ENCODE assay signal across 9 mouse cellular contexts in genomic region chr15:8716330-8716964, GRCm38 (mm10). TPM values are rescaled to one million over a fixed set of nuclear protein-coding genes. Genes with fewer than 3 reads are reported as not detected.
DNase-seq lines count a peak whose midpoint lies in the region; ATAC-seq lines count a peak whose summit lies in the region.
"Had no signal": no experiment of that assay in that cellular context is flagged by ENCODE, and none has a peak within 500 bp of the region (broad histone marks: within the 10 kb centered on the region; RNA-seq: fewer than 3 reads in every experiment).

No protein-coding gene starts in this region.

- H3K4me1 ChIP-seq in heart, embryonic 13.5 days = peaks cover 5% of the 10 kb centered on the region
- H3K4me1 ChIP-seq in hindbrain, embryonic 10.5 days (replicated peaks) = peaks cover 19% of the 10 kb centered on the region
- peaks cover 14% of the 10 kb centered on the region for H3K4me1 ChIP-seq in midbrain, embryonic 10.5 days

- WGBS in heart, embryonic 13.5 days = 29% methylated on average over 12 of the region's 12 CpGs
- 15% methylated on average over 12 of the region's 12 CpGs for WGBS in hindbrain, embryonic 10.5 days
- WGBS in midbrain, embryonic 10.5 days = 18% methylated on average over 12 of the region's 12 CpGs

- DNase-seq in heart, adult 11 months = no peak
- DNase-seq in ES-CJ7 (ENCODE audit: low read depth, low spot score) = peak; percentile 71
- DNase-seq in hindbrain, embryonic 10.5 days (ENCODE audit: low spot score) = peak; percentile 20
- DNase-seq in midbrain, embryonic 10.5 days (ENCODE audit: low spot score) = no peak
- no peak for DNase-seq in ovary, postnatal 10 days (ENCODE audit: low spot score)
- no peak for DNase-seq in adrenal gland, postnatal 4 days (ENCODE audit: low spot score in 2 of 2)

- no peaks in the 10 kb centered on the region for H3K27me3 ChIP-seq in heart, embryonic 13.5 days (replicated peaks)
- peaks cover 4% of the 10 kb centered on the region; the same call in 1 of the 2 replicates for H3K27me3 ChIP-seq in hindbrain, embryonic 10.5 days (ENCODE audit: insufficient read depth, poor library complexity, severe bottlenecking)
- H3K27me3 ChIP-seq in midbrain, embryonic 10.5 days (ENCODE audit: low read depth, poor library complexity, severe bottlenecking) = peaks cover 14% of the 10 kb centered on the region

- no peak overlapping the region for H3K27ac ChIP-seq in heart, embryonic 13.5 days (replicated peaks)
- H3K27ac ChIP-seq in hindbrain, embryonic 10.5 days = peak overlapping the region; percentile 59; the same call in 1 of the 2 replicates
- peak overlapping the region; percentile 46; the same call in 1 of the 2 replicates for H3K27ac ChIP-seq in midbrain, embryonic 10.5 days (replicated peaks)

- H3K9ac ChIP-seq in heart, embryonic 13.5 days = no peak overlapping the region

- no peaks in the 10 kb centered on the region for H3K9me3 ChIP-seq in heart, embryonic 13.5 days
- no peaks in the 10 kb centered on the region for H3K9me3 ChIP-seq in hindbrain, embryonic 10.5 days
- no peaks in the 10 kb centered on the region for H3K9me3 ChIP-seq in midbrain, embryonic 10.5 days (replicated peaks)

- H3K4me2 ChIP-seq in heart, embryonic 13.5 days = peak overlapping the region; percentile 47

- H3K36me3 ChIP-seq in heart, embryonic 13.5 days = no peaks in the 10 kb centered on the region
- no peaks in the 10 kb centered on the region for H3K36me3 ChIP-seq in hindbrain, embryonic 10.5 days
- no peaks in the 10 kb centered on the region for H3K36me3 ChIP-seq in midbrain, embryonic 10.5 days

- no peak for ATAC-seq in heart, embryonic 13.5 days (ENCODE audit: extremely low read depth, insufficient number of reproducible peaks, low FRiP score, low TSS enrichment)
- no peak for ATAC-seq in monocyte, adult 5-6 weeks (replicated peaks; ENCODE audit: insufficient number of reproducible peaks, low FRiP score, low TSS enrichment, poor library complexity, severe bottlenecking)

- H3K4me3 ChIP-seq in heart, embryonic 13.5 days = no peak overlapping the region
- peak overlapping the region; percentile 29 for H3K4me3 ChIP-seq in hindbrain, embryonic 10.5 days
- H3K4me3 ChIP-seq in midbrain, embryonic 10.5 days = peak overlapping the region; percentile 27; the same call in 1 of the 2 replicates

RNA-seq across cellular contexts. Expression of gene Slc1a3, which starts 5.9 kb away (rescaled TPM):
- polyA plus RNA-seq in heart, embryonic 13.5 days (2015; fragmentation: Nextera tagmentation; extraction: Ambion mirVana) = 12.7 and 14.8 TPM in 2 replicates
- 26.1 and 28.2 TPM in 2 replicates for polyA plus RNA-seq in hindbrain, embryonic 10.5 days (2016; fragmentation: Nextera tagmentation; extraction: Ambion mirVana)
- 23.5 and 30.2 TPM in 2 replicates for polyA plus RNA-seq in midbrain, embryonic 10.5 days (2016; fragmentation: Nextera tagmentation; extraction: Ambion mirVana)
- total RNA-seq in adrenal gland, postnatal 4 days (2021) = 10 to 100 TPM in 1 of 2 experiments, 1 to 10 TPM in 1; 8.1 to 11.4 TPM
- 0.38 TPM in 1 of 3 replicates, not detected in the others for total RNA-seq in monocyte, adult 5-6 weeks (2017)
- total RNA-seq: neutrophil, adult 5-6 weeks had no signal

Comparison
In these comparisons a context has a peak if more than half of its experiments do, and no peak if none do; other contexts are left out.
1. DNase-seq: peak in ES-CJ7 (single experiment) and hindbrain, embryonic 10.5 days (single experiment); none in heart, adult 11 months (single experiment), midbrain, embryonic 10.5 days (single experiment), ovary, postnatal 10 days (single experiment) and adrenal gland, postnatal 4 days (0 of 2).